Mouse (Mus musculus): ENCODE data around the gene Gm45785. TPM values are rescaled to one million over a fixed set of nuclear protein-coding genes. Genes with fewer than 3 reads are reported as not detected.

Gm45785 gene
- polyA plus RNA-seq, 1 experiment from 2014 or later, result not detected

Other genes starting within 250 kb of the Gm45785 start
- gene Olfr61, start 227.4 kb downstream of the Gm45785 start, polyA plus RNA-seq (2015; fragmentation: Nextera tagmentation; extraction: Ambion mirVana), result not detected in 2 replicates
- gene Olfr53, start 209.9 kb downstream of the Gm45785 start, polyA plus RNA-seq (2015; fragmentation: Nextera tagmentation; extraction: Ambion mirVana), result not detected in 2 replicates
- gene Olfr539, start 196.4 kb downstream of the Gm45785 start, polyA plus RNA-seq (2015; fragmentation: Nextera tagmentation; extraction: Ambion mirVana), result 0.01 TPM in 1 of 2 replicates, not detected in the other
- not detected in 2 replicates for gene Olfr45, start 174.4 kb downstream of the Gm45785 start, polyA plus RNA-seq (2015; fragmentation: Nextera tagmentation; extraction: Ambion mirVana)
- gene Olfr541, start 159.1 kb downstream of the Gm45785 start, polyA plus RNA-seq (2015; fragmentation: Nextera tagmentation; extraction: Ambion mirVana), result not detected in 2 replicates
- not detected in 2 replicates for gene Cyp2e1, start 92.6 kb downstream of the Gm45785 start, polyA plus RNA-seq (2015; fragmentation: Nextera tagmentation; extraction: Ambion mirVana)
- gene Syce1, start 68.5 kb downstream of the Gm45785 start, polyA plus RNA-seq (2015; fragmentation: Nextera tagmentation; extraction: Ambion mirVana), result 0.13 and 0.55 TPM in 2 replicates
- 11.1 and 12.7 TPM in 2 replicates for gene Zfp941, start 34.2 kb downstream of the Gm45785 start, polyA plus RNA-seq (2015; fragmentation: Nextera tagmentation; extraction: Ambion mirVana)
- not detected in 2 replicates for gene Urah, start 21.3 kb downstream of the Gm45785 start, polyA plus RNA-seq (2015; fragmentation: Nextera tagmentation; extraction: Ambion mirVana)
- not detected in 2 replicates for gene Scgb1c1, start 10.8 kb downstream of the Gm45785 start, polyA plus RNA-seq (2015; fragmentation: Nextera tagmentation; extraction: Ambion mirVana)
- 0.10 TPM in 1 of 2 replicates, not detected in the other for gene Odf3, start 8.5 kb downstream of the Gm45785 start, polyA plus RNA-seq (2015; fragmentation: Nextera tagmentation; extraction: Ambion mirVana)
- 91.2 and 96.9 TPM in 2 replicates for gene Ric8a, start 626 bp upstream of the Gm45785 start, polyA plus RNA-seq (2015; fragmentation: Nextera tagmentation; extraction: Ambion mirVana)
- gene Bet1l, start 1.2 kb upstream of the Gm45785 start, polyA plus RNA-seq (2015; fragmentation: Nextera tagmentation; extraction: Ambion mirVana), result 44.3 and 46.9 TPM in 2 replicates
- gene Psmd13, start 25.6 kb upstream of the Gm45785 start, polyA plus RNA-seq (2015; fragmentation: Nextera tagmentation; extraction: Ambion mirVana), result 283 and 287 TPM in 2 replicates
- 33.6 and 36.5 TPM in 2 replicates for gene Sirt3, start 26.0 kb upstream of the Gm45785 start, polyA plus RNA-seq (2015; fragmentation: Nextera tagmentation; extraction: Ambion mirVana)
- not detected in 2 replicates for gene Cox8b, start 44.1 kb upstream of the Gm45785 start, polyA plus RNA-seq (2015; fragmentation: Nextera tagmentation; extraction: Ambion mirVana)
- gene Nlrp6, start 64.6 kb upstream of the Gm45785 start, polyA plus RNA-seq (2015; fragmentation: Nextera tagmentation; extraction: Ambion mirVana), result 0.24 and 0.28 TPM in 2 replicates
- gene Pgghg, start 85.1 kb upstream of the Gm45785 start, polyA plus RNA-seq (2015; fragmentation: Nextera tagmentation; extraction: Ambion mirVana), result 8.5 and 8.7 TPM in 2 replicates
- 0.51 and 0.70 TPM in 2 replicates for gene Ifitm5, start 94.0 kb upstream of the Gm45785 start, polyA plus RNA-seq (2015; fragmentation: Nextera tagmentation; extraction: Ambion mirVana)
- gene Gm45717, start 99.6 kb upstream of the Gm45785 start, polyA plus RNA-seq (2015; fragmentation: Nextera tagmentation; extraction: Ambion mirVana), result not detected in 2 replicates
- 126 and 142 TPM in 2 replicates for gene Ifitm2, start 99.7 kb upstream of the Gm45785 start, polyA plus RNA-seq (2015; fragmentation: Nextera tagmentation; extraction: Ambion mirVana)
- 6.5 and 7.6 TPM in 2 replicates for gene Ifitm1, start 110.9 kb upstream of the Gm45785 start, polyA plus RNA-seq (2015; fragmentation: Nextera tagmentation; extraction: Ambion mirVana)
- 21.7 and 24.9 TPM in 2 replicates for gene Ifitm3, start 154.4 kb upstream of the Gm45785 start, polyA plus RNA-seq (2015; fragmentation: Nextera tagmentation; extraction: Ambion mirVana)
- gene Ifitm6, start 161.6 kb upstream of the Gm45785 start, polyA plus RNA-seq (2015; fragmentation: Nextera tagmentation; extraction: Ambion mirVana), result not detected in 2 replicates
- gene Gm17387, start 172.8 kb upstream of the Gm45785 start, polyA plus RNA-seq (2015; fragmentation: Nextera tagmentation; extraction: Ambion mirVana), result not detected in 2 replicates
- gene B4galnt4, start 204.8 kb upstream of the Gm45785 start, polyA plus RNA-seq (2015; fragmentation: Nextera tagmentation; extraction: Ambion mirVana), result 47.3 and 50.0 TPM in 2 replicates
- gene Pkp3, start 221.9 kb upstream of the Gm45785 start, polyA plus RNA-seq (2015; fragmentation: Nextera tagmentation; extraction: Ambion mirVana), result not detected in 2 replicates
- 1.8 and 2.0 TPM in 2 replicates for gene Sigirr, start 244.2 kb upstream of the Gm45785 start, polyA plus RNA-seq (2015; fragmentation: Nextera tagmentation; extraction: Ambion mirVana)